In the genomic region with DNA sequence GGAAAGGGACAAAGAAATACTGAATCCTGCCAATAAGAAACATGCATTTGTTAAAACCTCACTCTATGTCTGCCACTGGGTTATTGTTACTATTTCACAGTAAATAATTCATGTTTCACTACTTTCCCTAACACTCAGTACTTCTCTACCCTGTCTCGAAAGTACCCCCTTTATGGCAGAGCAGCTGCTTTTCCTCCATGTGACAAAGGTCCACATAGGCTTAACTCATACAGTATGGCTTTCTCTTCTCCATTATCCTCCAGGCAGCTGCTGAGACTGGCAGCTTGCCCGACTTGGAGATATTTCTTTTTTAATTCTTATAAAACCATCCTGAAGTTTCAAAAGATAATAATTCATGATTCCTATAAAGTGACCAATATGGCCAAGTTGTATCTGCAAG, we compare ENCODE assay signal across 23 mouse cellular contexts.
"Had no signal": no experiment of that assay in that cellular context is flagged by ENCODE, and none has a peak within 500 bp of the region (broad histone marks: within the 10 kb centered on the region; RNA-seq: fewer than 3 reads in every experiment).

No protein-coding gene starts in this region.

- H3K9me3 ChIP-seq: limb, embryonic 10.5 days; limb, embryonic 13.5 days; liver, embryonic 12.5 days; liver, embryonic 15.5 days; midbrain, embryonic 10.5 days; midbrain, embryonic 13.5 days; neural tube, embryonic 13.5 days; stomach, embryonic 15.5 days had no signal

- H3K27me3 ChIP-seq: limb, embryonic 13.5 days; liver, embryonic 12.5 days; liver, embryonic 15.5 days; megakaryocyte, embryonic 14.5 days; midbrain, embryonic 13.5 days; neural tube, embryonic 13.5 days; stomach, embryonic 15.5 days had no signal

- H3K36me3 ChIP-seq: limb, embryonic 10.5 days; limb, embryonic 13.5 days; liver, embryonic 12.5 days; liver, embryonic 15.5 days; midbrain, embryonic 10.5 days; midbrain, embryonic 13.5 days; neural tube, embryonic 13.5 days; stomach, embryonic 15.5 days had no signal

- DNase-seq: kidney, adult 2 months; layer of hippocampus, adult 9-11 months; liver; lung, adult 18-20 months; lung, postnatal 10 days; retina, postnatal 1 day; right cerebral cortex, postnatal 25 days; spleen, adult 18-20 months; thymus, postnatal 25 days had no signal

- ATAC-seq: inflammation-experienced regulatory T-cells, adult 6 months; intestine, embryonic 16.5 days; liver, embryonic 12.5 days; midbrain, embryonic 13.5 days; midbrain, embryonic 16.5 days had no signal

- H3K27ac ChIP-seq: limb, embryonic 10.5 days; limb, embryonic 13.5 days; liver, embryonic 12.5 days; liver, embryonic 15.5 days; midbrain, embryonic 10.5 days; midbrain, embryonic 13.5 days; neural tube, embryonic 13.5 days; stomach, embryonic 15.5 days had no signal

- H3K4me3 ChIP-seq: layer of hippocampus, adult 2 months; limb, embryonic 10.5 days; limb, embryonic 13.5 days; liver, embryonic 12.5 days; liver, embryonic 15.5 days; megakaryocyte, embryonic 14.5 days; midbrain, embryonic 10.5 days; midbrain, embryonic 13.5 days; myocyte; neural tube, embryonic 13.5 days; stomach, embryonic 15.5 days had no signal

- H3K4me1 ChIP-seq: limb, embryonic 10.5 days; limb, embryonic 13.5 days; liver, embryonic 12.5 days; liver, embryonic 15.5 days; megakaryocyte, embryonic 14.5 days; midbrain, embryonic 10.5 days; midbrain, embryonic 13.5 days; neural tube, embryonic 13.5 days; stomach, embryonic 15.5 days had no signal

- H3K9ac ChIP-seq: limb, embryonic 13.5 days; liver, embryonic 12.5 days; liver, embryonic 15.5 days; midbrain, embryonic 13.5 days; neural tube, embryonic 13.5 days; stomach, embryonic 15.5 days had no signal

- H3K4me2 ChIP-seq: limb, embryonic 13.5 days; liver, embryonic 12.5 days; liver, embryonic 15.5 days; midbrain, embryonic 13.5 days; neural tube, embryonic 13.5 days; stomach, embryonic 15.5 days had no signal
